Mouse (Mus musculus) c-Kit-positive CD71-negative TER-119-negative erythroid progenitor cells, embryonic 14.5 days (primary cell): Measurements from ENCODE around the gene Adam11.

Source experiments
- DNase-seq: peaks from one replicate; pipeline ENCODE4 v3.0.0-alpha.2; 2013; ENCODE audit warnings: low read depth

The Adam11 gene

GRCm38 (mm10) chr11:102753591-102754324, 7.5 kb upstream of the Adam11 start:
- DNase-seq: no peak

GRCm38 (mm10) chr11:102754416-102754815, 6.8 kb upstream of the Adam11 start:
- DNase-seq: no peak

GRCm38 (mm10) chr11:102755391-102755790, 5.8 kb upstream of the Adam11 start:
- no peak for DNase-seq

- DNase-seq: no peak
Observed at GRCm38 (mm10) chr11:102758977-102759376, 2.3 kb upstream of the Adam11 start.

GRCm38 (mm10) chr11:102760805-102761308, 382 bp upstream of the Adam11 start:
- no peak for DNase-seq

GRCm38 (mm10) chr11:102762248-102762647, 1.0 kb downstream of the Adam11 start:
- no peak for DNase-seq

GRCm38 (mm10) chr11:102763009-102763767, 1.9 kb downstream of the Adam11 start:
- no peak for DNase-seq

GRCm38 (mm10) chr11:102765416-102765815, 4.2 kb downstream of the Adam11 start:
- no peak for DNase-seq

GRCm38 (mm10) chr11:102767055-102767670, 5.9 kb downstream of the Adam11 start:
- no peak for DNase-seq

GRCm38 (mm10) chr11:102769141-102769540, 7.9 kb downstream of the Adam11 start:
- DNase-seq: no peak

- no peak for DNase-seq
Observed at GRCm38 (mm10) chr11:102769993-102770661, 8.9 kb downstream of the Adam11 start.

- no peak for DNase-seq
Observed at GRCm38 (mm10) chr11:102770662-102771435, 9.6 kb downstream of the Adam11 start.

GRCm38 (mm10) chr11:102771916-102772714, 10.9 kb downstream of the Adam11 start:
- DNase-seq: no peak

- no peak for DNase-seq
Observed at GRCm38 (mm10) chr11:102772771-102773700, 11.8 kb downstream of the Adam11 start.

- peak; percentile 73 for DNase-seq
Observed at GRCm38 (mm10) chr11:102773713-102774611, 12.7 kb downstream of the Adam11 start.

- peak; percentile 31 for DNase-seq
Observed at GRCm38 (mm10) chr11:102774621-102775141, 13.4 kb downstream of the Adam11 start.

- DNase-seq: no peak
Observed at GRCm38 (mm10) chr11:102777598-102777997, 16.4 kb downstream of the Adam11 start.

- DNase-seq: no peak
Observed at GRCm38 (mm10) chr11:102778165-102778564, 16.9 kb downstream of the Adam11 start.
